Mouse (Mus musculus) thymus, adult 2 months (tissue): ENCODE data around the gene Scrn1.

Experiments used
- CTCF ChIP-seq: fragments of 200-500 bp; IDR thresholded peaks from 2 replicates; pipeline ENCODE4 v1.5.1; 2012; ENCODE audit warnings: mild to moderate bottlenecking, control low read depth, low read length, moderate library complexity, borderline replicate concordance; ENCODE audit not compliant: control insufficient read depth, poor library complexity, insufficient read depth; ENCODE audit errors: extremely low read depth
- POLR2A ChIP-seq: fragments of 200-500 bp; IDR thresholded peaks from 2 replicates; pipeline ENCODE4 v1.6.1; 2012; ENCODE audit warnings: mild to moderate bottlenecking, low read length, control low read depth, moderate library complexity; ENCODE audit not compliant: control insufficient read depth, poor library complexity, insufficient read depth; ENCODE audit errors: extremely low read depth

DNA sequence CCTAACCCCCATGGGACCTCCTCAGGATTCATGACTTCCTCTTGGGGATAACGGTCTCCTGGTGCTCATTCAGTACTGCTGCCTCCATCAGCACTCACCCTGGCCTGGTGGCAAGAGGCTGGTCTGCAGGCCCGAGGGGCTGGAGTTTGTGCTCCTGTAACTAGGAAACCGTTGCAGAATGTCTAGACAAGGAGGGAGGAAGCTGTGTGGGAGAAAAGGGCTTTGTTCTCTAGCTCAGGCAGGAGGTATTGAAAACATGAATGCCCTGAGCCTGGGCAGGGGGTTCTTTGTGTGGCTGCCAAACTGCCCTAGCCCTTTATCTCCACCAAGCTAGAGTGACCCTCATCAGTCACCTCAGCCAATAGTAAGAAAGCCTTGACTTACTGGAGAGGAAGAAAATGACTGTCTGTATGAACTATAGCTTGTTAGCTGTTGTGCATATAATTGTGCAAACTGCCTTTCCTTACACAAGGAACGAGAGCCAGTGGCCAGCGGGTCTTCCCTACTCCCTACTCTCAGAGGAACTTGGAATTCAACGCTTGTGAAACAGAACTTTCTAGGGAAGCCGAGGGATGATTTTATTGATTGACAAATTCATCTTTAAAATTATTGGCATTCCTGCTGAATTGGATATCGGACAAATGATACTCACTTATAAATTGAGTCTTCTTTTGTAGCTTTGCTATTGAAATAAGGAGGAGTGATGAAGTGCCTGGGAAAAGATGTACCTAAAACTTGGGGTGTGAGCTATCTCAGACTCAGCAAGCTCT, 11.8 kb downstream of the Scrn1 start:
- TF ChIP-seq CTCF (no peak), POLR2A (no peak)
